Comparison of ENCODE assay signal across 19 mouse cellular contexts in the genomic region with DNA sequence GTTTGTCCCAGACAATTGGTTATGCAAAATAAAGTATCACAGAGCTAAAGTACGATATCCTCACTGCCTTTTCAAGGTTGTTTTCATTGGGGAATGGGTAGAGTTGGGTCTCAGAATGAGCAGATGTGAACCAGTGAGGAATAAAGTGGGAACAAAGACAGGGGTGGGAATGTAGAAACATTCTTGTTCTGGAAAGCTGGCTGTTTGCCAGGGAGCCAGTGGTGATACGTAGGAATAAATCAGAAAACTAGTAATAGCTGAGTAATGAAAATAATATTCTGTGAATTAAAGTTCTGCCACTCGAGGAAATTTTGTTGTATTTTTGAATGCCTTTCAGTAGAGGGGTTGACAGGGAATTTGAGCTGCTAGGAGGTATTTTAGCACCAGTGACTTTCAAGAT. TPM values are rescaled to one million over a fixed set of nuclear protein-coding genes. Genes with fewer than 3 reads are reported as not detected.
A peak's percentile ranks its signal among the peaks of the same experiment; 100 is the strongest.
DNase-seq lines count a peak whose midpoint lies in the region; ATAC-seq and TF ChIP-seq lines count a peak whose summit lies in the region.
"Had no signal": no experiment of that assay in that cellular context is flagged by ENCODE, and none has a peak within 500 bp of the region (broad histone marks: within the 10 kb centered on the region; RNA-seq: fewer than 3 reads in every experiment).

No protein-coding gene starts in this region.

- no peak overlapping the region for H3K4me2 ChIP-seq in embryonic facial prominence, embryonic 14.5 days (ENCODE audit: low read depth, low read length)
- H3K4me2 ChIP-seq in kidney, embryonic 15.5 days, result no peak overlapping the region
- no peak overlapping the region for H3K4me2 ChIP-seq in midbrain, embryonic 14.5 days (ENCODE audit: low read length)
- H3K4me2 ChIP-seq in midbrain, postnatal 0 days (ENCODE audit: low read depth, low read length, poor library complexity, severe bottlenecking), result no peak overlapping the region
- no peak overlapping the region for H3K4me2 ChIP-seq in heart, embryonic 12.5 days
- H3K4me2 ChIP-seq: embryonic facial prominence, embryonic 15.5 days; forebrain, embryonic 15.5 days; heart, embryonic 13.5 days had no signal

- H3K9me3 ChIP-seq in embryonic facial prominence, embryonic 14.5 days (ENCODE audit: control insufficient read depth, low read length), result no peaks in the 10 kb centered on the region
- H3K9me3 ChIP-seq in embryonic facial prominence, embryonic 10.5 days, result no peaks in the 10 kb centered on the region
- no peaks in the 10 kb centered on the region for H3K9me3 ChIP-seq in kidney, embryonic 15.5 days (replicated peaks)
- H3K9me3 ChIP-seq in midbrain, embryonic 14.5 days (ENCODE audit: control insufficient read depth, low read length), result no peaks in the 10 kb centered on the region
- H3K9me3 ChIP-seq in midbrain, postnatal 0 days (ENCODE audit: low read length), result no peaks in the 10 kb centered on the region
- H3K9me3 ChIP-seq in heart, embryonic 12.5 days (replicated peaks), result no peaks in the 10 kb centered on the region
- H3K9me3 ChIP-seq: embryonic facial prominence, embryonic 15.5 days; forebrain, embryonic 10.5 days; forebrain, embryonic 15.5 days; heart, embryonic 13.5 days had no signal

- no peak for TF ChIP-seq CTCF in midbrain, postnatal 0 days (IDR thresholded peaks at IDR 0.05)

- WGBS in embryonic facial prominence, embryonic 14.5 days, result 21% methylated on average over 3 of the region's 3 CpGs
- WGBS in embryonic facial prominence, embryonic 10.5 days, result 74% methylated on average over 3 of the region's 3 CpGs
- WGBS in kidney, embryonic 15.5 days, result 48% methylated on average over 3 of the region's 3 CpGs
- WGBS in midbrain, embryonic 14.5 days, result 56% methylated on average over 3 of the region's 3 CpGs
- WGBS in midbrain, postnatal 0 days, result 37% methylated on average over 3 of the region's 3 CpGs
- 43% methylated on average over 3 of the region's 3 CpGs for WGBS in heart, embryonic 12.5 days

- H3K27me3 ChIP-seq in embryonic facial prominence, embryonic 14.5 days (replicated peaks; ENCODE audit: control insufficient read depth, insufficient read depth, low read length), result no peaks in the 10 kb centered on the region
- H3K27me3 ChIP-seq in embryonic facial prominence, embryonic 10.5 days (replicated peaks; ENCODE audit: low read depth, poor library complexity, severe bottlenecking), result no peaks in the 10 kb centered on the region
- no peaks in the 10 kb centered on the region for H3K27me3 ChIP-seq in kidney, embryonic 15.5 days
- no peaks in the 10 kb centered on the region for H3K27me3 ChIP-seq in midbrain, embryonic 14.5 days (ENCODE audit: control insufficient read depth, insufficient read depth, low read length)
- no peaks in the 10 kb centered on the region for H3K27me3 ChIP-seq in midbrain, postnatal 0 days (ENCODE audit: insufficient read depth, low read length)
- no peaks in the 10 kb centered on the region for H3K27me3 ChIP-seq in heart, embryonic 12.5 days (replicated peaks)
- H3K27me3 ChIP-seq: embryonic facial prominence, embryonic 15.5 days; forebrain, embryonic 15.5 days; heart, embryonic 13.5 days had no signal

- H3K36me3 ChIP-seq in embryonic facial prominence, embryonic 14.5 days (ENCODE audit: control insufficient read depth, insufficient read depth, low read length), result no peaks in the 10 kb centered on the region
- no peaks in the 10 kb centered on the region for H3K36me3 ChIP-seq in embryonic facial prominence, embryonic 10.5 days (replicated peaks)
- no peaks in the 10 kb centered on the region for H3K36me3 ChIP-seq in kidney, embryonic 15.5 days
- no peaks in the 10 kb centered on the region for H3K36me3 ChIP-seq in midbrain, embryonic 14.5 days (ENCODE audit: control insufficient read depth, insufficient read depth, low read length)
- no peaks in the 10 kb centered on the region for H3K36me3 ChIP-seq in midbrain, postnatal 0 days (ENCODE audit: insufficient read depth, low read length)
- no peaks in the 10 kb centered on the region for H3K36me3 ChIP-seq in heart, embryonic 12.5 days
- H3K36me3 ChIP-seq: embryonic facial prominence, embryonic 15.5 days; forebrain, embryonic 10.5 days; forebrain, embryonic 15.5 days; heart, embryonic 13.5 days had no signal

- H3K27ac ChIP-seq in embryonic facial prominence, embryonic 14.5 days (replicated peaks; ENCODE audit: low read depth, low read length), result no peak overlapping the region
- H3K27ac ChIP-seq in embryonic facial prominence, embryonic 10.5 days (replicated peaks), result no peak overlapping the region
- no peak overlapping the region for H3K27ac ChIP-seq in kidney, embryonic 15.5 days
- no peak overlapping the region for H3K27ac ChIP-seq in midbrain, embryonic 14.5 days (replicated peaks; ENCODE audit: low read depth, low read length)
- no peak overlapping the region for H3K27ac ChIP-seq in midbrain, postnatal 0 days (ENCODE audit: low read depth, low read length)
- H3K27ac ChIP-seq in heart, embryonic 12.5 days (ENCODE audit: poor library complexity, severe bottlenecking), result no peak overlapping the region
- H3K27ac ChIP-seq: embryonic facial prominence, embryonic 15.5 days; forebrain, embryonic 10.5 days; forebrain, embryonic 15.5 days; heart, embryonic 13.5 days; hindbrain, postnatal 0 days had no signal

- H3K4me3 ChIP-seq in embryonic facial prominence, embryonic 14.5 days (ENCODE audit: low read depth, low read length), result no peak overlapping the region
- H3K4me3 ChIP-seq in embryonic facial prominence, embryonic 10.5 days, result no peak overlapping the region
- no peak overlapping the region for H3K4me3 ChIP-seq in kidney, embryonic 15.5 days (replicated peaks)
- no peak overlapping the region for H3K4me3 ChIP-seq in midbrain, embryonic 14.5 days (replicated peaks; ENCODE audit: low read depth, low read length)
- H3K4me3 ChIP-seq in midbrain, postnatal 0 days (ENCODE audit: low read depth, low read length), result no peak overlapping the region
- H3K4me3 ChIP-seq in heart, embryonic 12.5 days, result no peak overlapping the region
- H3K4me3 ChIP-seq: embryonic facial prominence, embryonic 15.5 days; erythroblast, embryonic 14.5 days; forebrain, embryonic 10.5 days; forebrain, embryonic 15.5 days; heart, embryonic 13.5 days had no signal

- ATAC-seq in embryonic facial prominence, embryonic 14.5 days (ENCODE audit: low read depth), result no peak
- ATAC-seq in kidney, embryonic 15.5 days (replicated peaks; ENCODE audit: low FRiP score), result no peak
- no peak for ATAC-seq in midbrain, embryonic 14.5 days (ENCODE audit: low FRiP score, low TSS enrichment)
- no peak for ATAC-seq in midbrain, postnatal 0 days (ENCODE audit: low FRiP score)
- ATAC-seq in heart, embryonic 12.5 days (ENCODE audit: insufficient number of reproducible peaks, low FRiP score), result no peak
- ATAC-seq: forebrain, embryonic 15.5 days; hindbrain, postnatal 0 days had no signal

- peak; percentile 26 for DNase-seq in embryonic facial prominence, embryonic 14.5 days (ENCODE audit: low spot score)
- no peak for DNase-seq in embryonic facial prominence, embryonic 10.5 days (ENCODE audit: low spot score)
- peak; percentile 14 for DNase-seq in kidney, postnatal 10 days
- DNase-seq in midbrain, embryonic 14.5 days, result peak; percentile 58
- DNase-seq in midbrain, postnatal 0 days (ENCODE audit: low spot score), result no peak
- DNase-seq: cerebellum, adult 11 months; cerebellum, adult 9-10 months; cerebellum, postnatal 36 days; gastrocnemius, postnatal 25 days; heart, postnatal 36 days; kidney, adult 11 months had no signal

- H3K9ac ChIP-seq in embryonic facial prominence, embryonic 14.5 days (ENCODE audit: low read depth, low read length), result no peak overlapping the region
- H3K9ac ChIP-seq in kidney, embryonic 15.5 days, result no peak overlapping the region
- no peak overlapping the region for H3K9ac ChIP-seq in midbrain, embryonic 14.5 days (replicated peaks; ENCODE audit: low read length)
- H3K9ac ChIP-seq in midbrain, postnatal 0 days (replicated peaks; ENCODE audit: low read length, poor library complexity, severe bottlenecking), result no peak overlapping the region
- no peak overlapping the region for H3K9ac ChIP-seq in heart, embryonic 12.5 days
- H3K9ac ChIP-seq: embryonic facial prominence, embryonic 15.5 days; forebrain, embryonic 15.5 days; heart, embryonic 13.5 days had no signal

- H3K4me1 ChIP-seq in embryonic facial prominence, embryonic 14.5 days (ENCODE audit: control insufficient read depth, insufficient read depth, low read length), result no peaks in the 10 kb centered on the region
- H3K4me1 ChIP-seq in embryonic facial prominence, embryonic 10.5 days, result no peaks in the 10 kb centered on the region
- H3K4me1 ChIP-seq in kidney, embryonic 15.5 days, result no peaks in the 10 kb centered on the region
- no peaks in the 10 kb centered on the region for H3K4me1 ChIP-seq in midbrain, embryonic 14.5 days (ENCODE audit: control insufficient read depth, insufficient read depth, low read length)
- no peaks in the 10 kb centered on the region for H3K4me1 ChIP-seq in midbrain, postnatal 0 days (ENCODE audit: insufficient read depth, low read length)
- H3K4me1 ChIP-seq in heart, embryonic 12.5 days (replicated peaks), result no peaks in the 10 kb centered on the region
- H3K4me1 ChIP-seq: embryonic facial prominence, embryonic 15.5 days; forebrain, embryonic 10.5 days; forebrain, embryonic 15.5 days; heart, embryonic 13.5 days had no signal

RNA-seq across cellular contexts. Expression of a gene that starts 29.5 kb away (rescaled TPM):
- polyA plus RNA-seq in embryonic facial prominence, embryonic 14.5 days (2014; fragmentation: Nextera tagmentation; extraction: Ambion mirVana), result 21.2 and 23.0 TPM in 2 replicates
- polyA plus RNA-seq in embryonic facial prominence, embryonic 10.5 days (2016; fragmentation: Nextera tagmentation; extraction: Ambion mirVana), result 24.3 and 24.9 TPM in 2 replicates
- polyA plus RNA-seq in kidney, embryonic 15.5 days (2015; fragmentation: Nextera tagmentation; extraction: Ambion mirVana), result 18.3 and 20.0 TPM in 2 replicates
- 19.4 and 27.2 TPM in 2 replicates for polyA plus RNA-seq in midbrain, embryonic 14.5 days (2014; fragmentation: Nextera tagmentation; extraction: Ambion mirVana)
- total RNA-seq in midbrain, postnatal 0 days (2014; rRNA removed), result 30.4 and 38.7 TPM in 2 replicates
- polyA plus RNA-seq in midbrain, postnatal 0 days (2015; fragmentation: Nextera tagmentation; extraction: Ambion mirVana), result 14.8 and 17.9 TPM in 2 replicates
- polyA plus RNA-seq in heart, embryonic 12.5 days (2016; fragmentation: Nextera tagmentation; extraction: Ambion mirVana), result 21.5 and 22.4 TPM in 2 replicates

Comparison
In these comparisons a context has a peak if more than half of its experiments do, and no peak if none do; other contexts are left out.
1. DNase-seq: peak in embryonic facial prominence, embryonic 14.5 days (single experiment), kidney, postnatal 10 days (single experiment) and midbrain, embryonic 14.5 days (single experiment); none in embryonic facial prominence, embryonic 10.5 days (single experiment) and midbrain, postnatal 0 days (single experiment).